Mouse (Mus musculus) stomach, embryonic 15.5 days (tissue): Measurements from ENCODE around the gene Prr23a2. TPM values are rescaled to one million over a fixed set of nuclear protein-coding genes. Genes with fewer than 3 reads are reported as not detected.
"Not testable (repeated sequence)": the region's sequence is repeated elsewhere in the genome, so short reads cannot be mapped to it uniquely, and the experiment has no call there.

Experiments used
- ATAC-seq: fragments of 200-750 bp; cut with Nextera tagmentation; 2 replicates; pipeline ENCODE4 v1.8.0; 2017; ENCODE audit warnings: low read depth, moderate number of reproducible peaks, moderate TSS enrichment; ENCODE audit not compliant: insufficient read depth, low FRiP score
- H3K27ac ChIP-seq: fragments of 300-500 bp; sonication (generic); 2 replicates; pipeline ENCODE4 v1.5.1; 2015; ENCODE audit warnings: mild to moderate bottlenecking, inconsistent platforms
- H3K27me3 ChIP-seq: fragments of 300-500 bp; sonication (generic); replicated peaks from 2 replicates; pipeline ENCODE4 v1.6.1; 2015; ENCODE audit warnings: inconsistent platforms
- H3K36me3 ChIP-seq: fragments of 300-500 bp; sonication (generic); 2 replicates; pipeline ENCODE4 v1.6.1; 2015; ENCODE audit warnings: inconsistent platforms
- H3K4me1 ChIP-seq: fragments of 300-500 bp; sonication (generic); 2 replicates; pipeline ENCODE4 v1.6.1; 2015; ENCODE audit warnings: inconsistent platforms
- H3K4me2 ChIP-seq: fragments of 300-500 bp; sonication (generic); 2 replicates; pipeline ENCODE4 v1.6.1; 2015; ENCODE audit warnings: mild to moderate bottlenecking, inconsistent platforms
- H3K4me3 ChIP-seq: fragments of 300-500 bp; sonication (generic); replicated peaks from 2 replicates; pipeline ENCODE4 v1.5.1; 2015; ENCODE audit warnings: inconsistent platforms
- H3K9ac ChIP-seq: fragments of 300-500 bp; sonication (generic); 2 replicates; pipeline ENCODE4 v1.6.1; 2015; ENCODE audit warnings: inconsistent platforms
- H3K9me3 ChIP-seq: fragments of 300-500 bp; sonication (generic); 2 replicates; pipeline ENCODE4 v1.6.1; 2016; ENCODE audit warnings: inconsistent platforms
- WGBS: fragments of 180-500 bp; shearing (Covaris S2); methylation state at CpG from one replicate; pipeline ENCODE4 v1.1.7; 2015; 5-methylcytosine and 5-hydroxymethylcytosine counted together
- polyA plus RNA-seq: library from polyadenylated mRNA; unstranded; fragments of >200 nt; fragmentation: Nextera tagmentation; extraction: Ambion mirVana; gene quantifications from 2 replicates; pipeline ENCODE4 v1.2.1, GENCODE M21; 2015

The Prr23a2 gene
- not detected in 2 replicates for polyA plus RNA-seq

GRCm38 (mm10) chr9:98856210-98856609, at the start of gene Prr23a2:
TSS of gene Prr23a2 (plus strand) at chr9:98856494.
- H3K4me3 ChIP-seq = no peak within 1 kb of the TSS
- no peaks in the 10 kb centered on the region for H3K27me3 ChIP-seq
- no peaks in the 10 kb centered on the region for H3K36me3 ChIP-seq
- no peak within 1 kb of the TSS for H3K27ac ChIP-seq
- no peak within 1 kb of the TSS for H3K9ac ChIP-seq
- H3K4me2 ChIP-seq = no peak within 1 kb of the TSS
- no peak for ATAC-seq
- H3K9me3 ChIP-seq = no peaks in the 10 kb centered on the region
- 65% methylated on average over 18 of the region's 18 CpGs for WGBS
- no peaks in the 10 kb centered on the region for H3K4me1 ChIP-seq

DNA sequence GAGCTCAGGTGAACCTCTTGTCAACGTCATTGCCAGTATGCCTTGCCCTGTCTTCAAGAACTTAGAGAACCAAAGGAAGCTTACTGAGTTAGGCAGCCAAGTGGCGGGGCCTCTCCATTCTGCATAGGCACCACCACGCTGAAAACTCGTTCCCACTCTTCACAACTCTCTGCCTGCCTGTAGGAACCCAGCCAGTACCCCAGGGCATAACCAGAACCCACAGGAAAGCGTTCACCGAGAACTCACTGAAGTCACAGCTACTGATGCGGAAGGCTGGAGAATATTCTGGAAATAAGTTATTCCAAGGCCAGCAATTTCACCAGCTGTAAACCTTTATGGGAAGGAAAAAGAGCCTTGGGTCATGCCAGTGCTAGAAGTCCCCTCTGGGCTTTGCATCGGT, 48.7 kb upstream of the Prr23a2 start:
- Histone ChIP-seq H3K4me1 (no peaks in the 10 kb centered on the region), H3K27ac (no peak overlapping the region), H3K4me2 (no peak overlapping the region), H3K4me3 (no peak overlapping the region), H3K9me3 (no peaks in the 10 kb centered on the region), H3K36me3 (no peaks in the 10 kb centered on the region), H3K9ac (no peak overlapping the region), H3K27me3 (no peaks in the 10 kb centered on the region)
- WGBS = 89% methylated on average over 8 of the region's 8 CpGs
- no peak for ATAC-seq

DNA sequence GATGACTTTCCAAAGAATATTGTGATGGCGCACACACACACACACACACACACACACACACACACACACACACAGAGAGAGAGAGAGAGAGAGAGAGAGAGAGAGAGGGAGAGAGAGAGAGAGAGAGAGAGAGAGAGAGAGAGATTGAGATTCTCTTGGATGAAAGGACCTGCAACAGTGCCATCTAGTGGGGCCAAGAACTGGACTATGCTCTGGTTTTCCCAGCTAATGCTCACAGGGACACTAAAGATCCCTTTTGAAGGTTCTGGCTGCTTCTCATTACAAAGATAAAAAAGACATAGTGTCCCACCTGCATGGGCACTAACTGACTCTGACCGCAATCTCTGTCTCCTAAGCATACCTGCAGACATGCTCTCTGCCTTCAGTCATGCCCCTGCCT, 46.8 kb upstream of the Prr23a2 start:
- not testable (repeated sequence) for H3K9me3 ChIP-seq, H3K9ac ChIP-seq, H3K27ac ChIP-seq, H3K4me2 ChIP-seq, H3K4me3 ChIP-seq, ATAC-seq, H3K4me1 ChIP-seq, H3K27me3 ChIP-seq, H3K36me3 ChIP-seq
- WGBS = 62% methylated on average over 2 of the region's 2 CpGs

DNA sequence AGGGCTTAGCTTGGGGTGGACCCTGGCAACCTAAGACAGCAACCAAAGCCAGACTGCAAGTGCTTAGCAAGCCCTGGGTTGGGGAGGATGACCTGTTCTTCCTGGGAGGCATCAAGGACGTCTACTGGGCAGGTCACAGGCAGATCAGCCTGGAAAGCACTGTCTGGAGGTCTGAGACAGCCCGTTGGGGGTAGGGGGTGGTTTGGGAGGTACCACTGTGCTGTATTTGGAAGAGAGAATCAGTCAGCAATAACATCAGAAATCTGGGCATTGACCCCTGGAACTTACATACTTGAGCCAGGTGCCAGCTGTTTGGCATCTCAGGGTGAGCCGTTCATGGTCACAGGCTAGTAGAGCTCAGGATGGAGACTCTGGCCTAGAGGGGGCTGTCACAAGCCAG, 40.2 kb upstream of the Prr23a2 start:
- Histone ChIP-seq H3K4me1 (no peaks in the 10 kb centered on the region), H3K9me3 (no peaks in the 10 kb centered on the region), H3K27ac (no peak overlapping the region), H3K27me3 (no peaks in the 10 kb centered on the region), H3K4me2 (no peak overlapping the region), H3K9ac (no peak overlapping the region), H3K4me3 (no peak overlapping the region), H3K36me3 (no peaks in the 10 kb centered on the region)
- WGBS = 61% methylated on average over 3 of the region's 3 CpGs
- ATAC-seq = no peak

DNA sequence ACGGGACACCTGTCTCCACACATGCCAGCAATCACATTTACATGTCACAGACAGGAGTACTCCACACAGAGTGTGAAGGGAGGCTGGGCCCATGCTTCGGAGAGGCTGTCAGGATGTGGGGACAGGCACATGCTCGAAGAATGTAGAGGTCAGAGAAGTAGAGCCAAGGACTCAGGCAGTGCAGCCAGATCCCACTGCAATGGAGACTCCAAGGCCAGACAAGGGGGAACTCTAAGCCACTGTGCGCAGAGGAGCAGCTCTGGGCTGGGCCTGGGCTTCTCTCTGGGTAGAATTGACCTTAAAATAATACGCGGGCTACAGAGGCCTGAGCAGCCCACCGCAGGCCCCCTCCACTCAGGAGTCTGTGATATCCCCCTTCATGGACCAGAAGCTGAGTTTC, 38.7 kb upstream of the Prr23a2 start:
- H3K4me1 ChIP-seq = no peaks in the 10 kb centered on the region
- no peak for ATAC-seq
- H3K27ac ChIP-seq = no peak overlapping the region
- no peak overlapping the region for H3K4me3 ChIP-seq
- H3K27me3 ChIP-seq = no peaks in the 10 kb centered on the region
- H3K9me3 ChIP-seq = no peaks in the 10 kb centered on the region
- no peaks in the 10 kb centered on the region for H3K36me3 ChIP-seq
- no peak overlapping the region for H3K4me2 ChIP-seq
- 80% methylated on average over 7 of the region's 7 CpGs for WGBS
- H3K9ac ChIP-seq = no peak overlapping the region

- H3K4me1 ChIP-seq = no peaks in the 10 kb centered on the region
- no peak overlapping the region for H3K27ac ChIP-seq
- H3K9me3 ChIP-seq = no peaks in the 10 kb centered on the region
- no peaks in the 10 kb centered on the region for H3K36me3 ChIP-seq
- H3K9ac ChIP-seq = no peak overlapping the region
- H3K4me2 ChIP-seq = no peak overlapping the region
- no peaks in the 10 kb centered on the region for H3K27me3 ChIP-seq
- H3K4me3 ChIP-seq = no peak overlapping the region
- 76% methylated on average over 5 of the region's 5 CpGs for WGBS
- no peak for ATAC-seq
Observed at GRCm38 (mm10) chr9:98818971-98819370, 37.3 kb upstream of the Prr23a2 start.

DNA sequence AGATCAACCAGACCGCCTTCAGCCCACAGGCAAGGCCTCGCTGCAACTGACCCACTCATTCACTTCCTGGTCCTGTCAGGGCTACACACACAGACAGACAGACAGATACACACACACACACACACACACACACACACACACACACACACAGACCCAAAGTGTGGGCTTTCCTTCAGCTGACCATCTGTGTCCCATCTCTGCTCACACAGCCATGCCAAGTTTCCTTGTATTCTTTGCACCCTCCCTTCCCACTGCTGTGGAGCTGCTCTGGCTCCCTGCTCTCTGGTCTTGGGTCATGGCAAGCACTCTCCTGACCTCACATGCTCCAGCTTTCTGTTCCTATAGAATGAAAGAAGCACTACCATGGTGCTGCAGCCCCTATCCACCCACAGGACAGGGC, 36.8 kb upstream of the Prr23a2 start:
- Histone ChIP-seq H3K4me3 (no peak overlapping the region), H3K27ac (no peak overlapping the region), H3K9ac (no peak overlapping the region), H3K9me3 (no peaks in the 10 kb centered on the region), H3K4me2 (no peak overlapping the region), H3K27me3 (no peaks in the 10 kb centered on the region), H3K36me3 (no peaks in the 10 kb centered on the region), H3K4me1 (no peaks in the 10 kb centered on the region)
- WGBS = 77% methylated on average over 2 of the region's 2 CpGs
- no peak for ATAC-seq

- no peaks in the 10 kb centered on the region for H3K36me3 ChIP-seq
- H3K4me3 ChIP-seq = no peak overlapping the region
- H3K27ac ChIP-seq = no peak overlapping the region
- H3K4me2 ChIP-seq = no peak overlapping the region
- H3K9ac ChIP-seq = no peak overlapping the region
- H3K9me3 ChIP-seq = no peaks in the 10 kb centered on the region
- no peaks in the 10 kb centered on the region for H3K27me3 ChIP-seq
- no peaks in the 10 kb centered on the region for H3K4me1 ChIP-seq
- 87% methylated on average over 4 of the region's 4 CpGs for WGBS
- ATAC-seq = no peak
Observed at GRCm38 (mm10) chr9:98820461-98820860, 35.8 kb upstream of the Prr23a2 start.

DNA sequence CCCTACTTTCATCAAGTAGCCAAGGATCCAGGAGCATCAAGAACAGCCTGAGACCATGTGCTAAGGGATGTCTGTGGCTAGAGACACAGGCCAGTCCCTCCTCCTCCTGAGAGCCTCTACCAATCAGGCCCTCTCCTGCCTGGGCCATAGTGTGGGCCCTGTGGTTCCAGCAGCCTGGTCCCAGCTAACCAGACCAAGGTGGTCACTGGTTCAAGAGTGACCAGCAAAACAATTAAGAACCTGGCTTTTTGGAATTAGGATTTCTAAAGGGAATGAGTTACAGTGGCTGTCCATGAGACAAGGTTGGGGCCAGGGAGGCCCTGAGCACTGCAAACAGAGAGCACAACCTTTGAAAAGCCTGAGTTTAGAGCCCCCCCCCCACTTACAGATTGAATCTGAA, 35.2 kb upstream of the Prr23a2 start:
- no peak for ATAC-seq
- H3K4me1 ChIP-seq = no peaks in the 10 kb centered on the region
- no peak overlapping the region for H3K9ac ChIP-seq
- H3K9me3 ChIP-seq = no peaks in the 10 kb centered on the region
- H3K4me2 ChIP-seq = no peak overlapping the region
- H3K27me3 ChIP-seq = no peaks in the 10 kb centered on the region
- no peak overlapping the region for H3K4me3 ChIP-seq
- H3K36me3 ChIP-seq = no peaks in the 10 kb centered on the region
- H3K27ac ChIP-seq = no peak overlapping the region

GRCm38 (mm10) chr9:98823805-98824204, 32.5 kb upstream of the Prr23a2 start:
- no peaks in the 10 kb centered on the region for H3K27me3 ChIP-seq
- no peak for ATAC-seq
- H3K4me2 ChIP-seq = no peak overlapping the region

GRCm38 (mm10) chr9:98829508-98829907, 26.8 kb upstream of the Prr23a2 start:
- no peak overlapping the region for H3K9ac ChIP-seq
- no peak overlapping the region for H3K4me3 ChIP-seq
- H3K27ac ChIP-seq = no peak overlapping the region
- no peak overlapping the region for H3K4me2 ChIP-seq
- 55% methylated on average over 5 of the region's 5 CpGs for WGBS
- no peaks in the 10 kb centered on the region for H3K27me3 ChIP-seq
- H3K9me3 ChIP-seq = no peaks in the 10 kb centered on the region
- ATAC-seq = no peak
- no peaks in the 10 kb centered on the region for H3K36me3 ChIP-seq
- H3K4me1 ChIP-seq = no peaks in the 10 kb centered on the region

More at GRCm38 (mm10) chr9:98823805-98824204, 32.5 kb upstream of the Prr23a2 start:
- WGBS = 87% methylated on average over 7 of the region's 7 CpGs
- Histone ChIP-seq H3K9me3 (no peaks in the 10 kb centered on the region), H3K36me3 (no peaks in the 10 kb centered on the region), H3K4me1 (no peaks in the 10 kb centered on the region), H3K9ac (no peak overlapping the region), H3K4me3 (no peak overlapping the region), H3K27ac (no peak overlapping the region)

DNA sequence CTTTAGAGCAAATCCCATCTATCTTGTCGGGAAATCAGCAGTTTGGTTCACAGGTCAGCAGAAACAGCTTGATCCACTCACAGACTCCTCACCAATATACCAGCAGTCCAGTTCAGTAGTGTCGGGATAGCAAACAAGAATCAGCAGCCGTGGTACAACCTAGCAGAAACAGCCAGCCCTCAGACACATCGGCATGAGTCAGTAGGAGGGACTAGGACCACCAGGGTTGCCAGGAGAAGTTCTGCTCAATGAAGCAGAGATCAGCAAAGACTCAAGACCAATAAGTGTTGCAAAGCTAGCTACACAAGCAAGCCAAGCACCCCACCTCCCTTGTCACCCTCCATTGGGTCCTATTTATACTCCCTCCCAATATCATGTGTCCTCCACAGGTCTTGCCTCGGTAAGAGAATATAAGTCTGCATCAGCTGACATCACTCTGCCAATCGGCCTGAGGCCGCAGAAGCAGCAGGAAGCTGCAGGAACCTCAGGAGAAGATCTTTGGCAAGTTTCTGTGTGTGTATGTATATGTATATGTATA, 18.7 kb upstream of the Prr23a2 start:
- Histone ChIP-seq H3K27me3 (no peaks in the 10 kb centered on the region), H3K27ac (no peak overlapping the region), H3K4me3 (no peak overlapping the region), H3K9me3 (no peaks in the 10 kb centered on the region), H3K36me3 (no peaks in the 10 kb centered on the region), H3K4me1 (no peaks in the 10 kb centered on the region), H3K4me2 (no peak overlapping the region), H3K9ac (no peak overlapping the region)
- 64% methylated on average over 7 of the region's 7 CpGs for WGBS
- ATAC-seq = no peak

- Histone ChIP-seq H3K27ac (no peak within 1 kb of the TSS), H3K27me3 (no peaks in the 10 kb centered on the region), H3K4me2 (peak within 1 kb of the TSS; percentile 23; the same call in 1 of the 2 replicates), H3K9ac (no peak within 1 kb of the TSS), H3K9me3 (no peaks in the 10 kb centered on the region), H3K36me3 (no peaks in the 10 kb centered on the region), H3K4me3 (no peak within 1 kb of the TSS), H3K4me1 (no peaks in the 10 kb centered on the region)
- no peak for ATAC-seq
- 60% methylated on average over 22 of the region's 22 CpGs for WGBS
Observed at GRCm38 (mm10) chr9:98842117-98842516, 14.2 kb upstream of the Prr23a2 start, which contains the start of gene Prr23a1. TSS of gene Prr23a1 (plus strand) at chr9:98842503.
